Mouse (Mus musculus): Measurements from ENCODE around the gene Rtn4rl1. TPM values are rescaled to one million over a fixed set of nuclear protein-coding genes. Genes with fewer than 3 reads are reported as not detected.

Rtn4rl1 gene
- polyA plus RNA-seq, 1 experiment: 23.3 TPM

DNA sequence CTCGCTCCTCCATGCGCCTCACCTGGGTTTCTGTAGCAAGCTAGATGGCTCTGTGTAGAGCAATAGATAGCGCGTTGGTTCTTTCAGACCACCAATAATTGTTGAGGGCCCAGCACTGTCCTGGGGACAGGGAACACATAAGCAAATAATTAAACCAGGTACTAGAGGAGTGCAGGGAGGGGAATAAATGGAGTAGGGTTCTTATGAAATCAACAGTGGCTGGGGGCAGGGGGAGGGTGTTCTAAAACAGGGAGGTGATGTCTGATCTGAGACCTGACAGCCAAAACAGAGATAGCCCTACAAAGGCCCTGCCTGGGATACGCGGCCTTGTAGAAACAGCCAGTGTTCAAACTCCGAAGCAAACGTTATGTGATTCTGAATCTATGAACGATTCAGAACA is 56.0 kb downstream of the Rtn4rl1 start:
- DNase-seq (ENCODE audit: low spot score): no peak

DNA sequence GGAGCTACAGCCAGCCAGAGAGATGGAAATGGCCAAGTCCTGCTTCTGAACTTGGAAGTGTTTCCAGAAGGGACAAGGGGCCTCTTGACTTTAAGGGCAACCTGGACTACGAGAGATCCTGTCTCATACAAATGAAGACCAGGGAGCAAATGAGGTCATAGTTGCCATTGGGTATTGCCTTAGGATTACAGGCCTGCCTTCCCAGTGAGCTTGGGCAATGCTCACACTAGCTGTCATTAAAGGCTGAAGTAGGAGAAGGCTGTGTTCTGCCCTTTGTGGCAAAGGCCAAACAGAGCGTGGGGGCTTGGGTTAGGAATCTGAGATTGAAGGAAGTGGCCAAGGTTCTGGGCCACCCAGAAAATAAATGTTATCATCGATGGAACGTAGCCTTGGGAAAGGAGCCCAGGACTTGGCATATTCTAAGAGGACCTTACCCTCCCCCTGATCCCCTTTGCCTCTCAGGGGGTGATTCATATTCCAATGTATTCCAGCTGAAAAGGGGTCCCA is 57.5 kb downstream of the Rtn4rl1 start:
- DNase-seq (ENCODE audit: low spot score): no peak

DNA sequence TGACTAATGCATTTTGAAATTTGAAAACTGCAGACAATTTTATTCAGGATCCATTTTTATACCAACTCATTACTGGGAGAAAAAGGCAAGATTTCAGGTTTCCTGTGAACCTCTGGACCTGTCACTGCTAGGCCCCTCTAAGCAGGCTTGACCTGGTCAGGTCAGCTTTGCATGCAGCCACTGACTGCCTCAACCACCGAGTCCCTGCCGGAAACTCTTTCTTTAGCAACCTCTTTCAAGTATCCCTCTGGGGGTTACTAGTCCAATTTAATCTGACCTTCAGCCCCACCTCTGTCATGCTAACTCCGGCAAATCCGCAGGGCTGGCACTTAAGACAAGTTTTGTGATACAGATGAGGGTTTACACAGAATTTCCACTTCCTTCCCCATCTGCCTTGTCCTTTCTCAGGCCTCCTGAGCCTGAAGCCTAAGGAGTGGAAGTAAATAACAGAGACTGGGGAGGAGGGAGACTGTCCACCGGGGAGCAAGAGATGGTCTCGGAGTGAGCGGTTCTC is 58.0 kb downstream of the Rtn4rl1 start:
- DNase-seq (ENCODE audit: low spot score): no peak

DNA sequence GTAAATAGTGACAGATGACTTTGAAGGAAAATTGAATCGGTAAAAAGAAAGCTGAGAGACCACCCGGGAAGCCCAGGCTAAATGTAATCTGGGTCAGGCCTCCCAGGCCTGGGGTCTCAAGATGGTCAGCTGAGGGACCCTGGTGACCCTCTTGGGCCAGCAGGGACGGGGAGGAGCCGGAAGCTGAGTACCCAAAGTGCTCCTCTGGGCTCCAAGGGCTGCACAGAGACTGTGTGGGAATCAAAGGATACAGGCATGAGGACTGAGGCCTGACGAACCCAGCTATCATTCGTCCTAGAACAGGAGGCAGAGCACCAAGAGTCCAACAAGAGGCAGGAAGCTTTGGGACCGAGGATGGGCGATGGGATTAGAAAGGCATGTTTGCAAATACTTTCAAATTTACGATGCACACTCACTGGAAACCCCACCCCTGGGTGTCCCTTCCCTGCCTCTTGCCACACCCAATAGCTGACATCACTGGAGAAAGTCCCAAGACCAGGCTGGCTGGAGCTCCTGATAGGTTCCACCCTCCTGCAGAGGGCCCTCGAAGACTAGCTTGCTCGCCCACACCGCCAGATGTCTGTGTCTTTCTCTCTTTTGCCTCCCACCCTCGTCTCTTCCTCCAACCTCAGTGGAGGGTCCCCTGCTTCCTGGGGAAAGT is 60.8 kb downstream of the Rtn4rl1 start:
- no peak for DNase-seq (ENCODE audit: low spot score)

DNA sequence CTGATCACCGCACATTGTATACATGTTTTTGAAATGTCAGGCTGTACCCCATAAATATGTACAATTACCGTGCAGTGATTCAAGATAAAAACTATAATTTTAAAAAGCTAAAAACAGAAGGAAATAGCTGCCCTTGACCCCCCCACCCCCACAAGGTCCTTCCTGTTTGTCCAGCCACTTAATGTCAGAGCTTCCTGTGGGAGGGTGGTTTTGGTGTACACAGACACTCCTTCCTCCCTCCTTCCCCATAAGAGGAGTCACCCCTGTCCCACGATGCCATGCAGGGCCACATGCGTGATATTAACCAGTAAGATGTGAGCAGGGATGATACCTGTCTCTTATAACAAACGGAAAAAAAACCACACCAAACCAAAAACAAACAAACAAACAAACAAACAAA is 61.7 kb downstream of the Rtn4rl1 start:
- no peak for DNase-seq (ENCODE audit: low spot score)

DNA sequence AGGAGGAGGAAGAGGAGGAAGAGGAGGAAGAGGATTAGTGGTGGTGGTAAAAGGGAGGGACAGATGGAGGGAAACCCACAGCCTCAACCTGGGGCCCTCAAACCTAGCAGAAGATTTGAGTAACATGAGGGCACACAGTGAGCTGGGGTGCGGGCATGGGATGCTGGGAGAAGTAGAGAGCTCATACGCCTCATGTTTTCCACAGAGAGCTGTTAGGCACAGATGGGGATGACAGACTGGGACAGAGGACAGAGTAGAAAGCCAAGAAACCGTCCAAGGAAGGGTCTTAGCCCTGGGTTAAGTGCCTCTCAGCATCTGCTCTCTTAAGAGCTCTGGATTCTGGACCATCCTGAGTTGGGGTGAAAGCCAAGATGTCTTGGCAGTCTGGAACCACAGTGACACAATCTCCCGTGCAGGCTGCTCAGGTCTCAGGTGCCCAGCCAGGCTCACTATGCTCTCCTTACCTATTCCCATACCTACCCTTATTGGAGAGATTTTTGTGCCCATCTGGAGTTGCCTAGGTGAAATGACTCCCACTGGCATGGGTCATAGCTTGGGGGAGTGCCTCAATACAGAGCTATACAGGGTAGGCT is 63.6 kb downstream of the Rtn4rl1 start:
- DNase-seq (ENCODE audit: low spot score): no peak

DNA sequence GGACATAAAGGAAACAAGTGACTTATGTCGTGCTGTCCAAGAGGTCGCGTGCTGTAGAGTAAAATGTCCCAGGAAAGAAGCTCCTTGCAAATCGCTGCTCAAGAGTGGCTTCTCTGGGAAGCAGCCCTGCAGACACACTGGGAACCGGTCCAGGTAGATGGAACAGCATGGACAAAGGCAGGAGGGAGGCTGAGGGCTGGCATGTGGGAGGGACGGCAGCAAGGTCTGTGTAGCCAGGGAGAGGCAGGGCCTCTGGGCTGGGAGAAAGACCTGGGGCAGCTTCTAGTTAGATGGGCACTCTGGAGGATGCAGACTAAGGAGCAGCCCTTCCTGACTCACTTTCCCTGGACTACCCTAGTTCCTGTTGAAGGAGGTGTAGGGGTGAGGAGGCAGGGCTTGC is 65.8 kb downstream of the Rtn4rl1 start:
- no peak for DNase-seq (ENCODE audit: low spot score)

DNA sequence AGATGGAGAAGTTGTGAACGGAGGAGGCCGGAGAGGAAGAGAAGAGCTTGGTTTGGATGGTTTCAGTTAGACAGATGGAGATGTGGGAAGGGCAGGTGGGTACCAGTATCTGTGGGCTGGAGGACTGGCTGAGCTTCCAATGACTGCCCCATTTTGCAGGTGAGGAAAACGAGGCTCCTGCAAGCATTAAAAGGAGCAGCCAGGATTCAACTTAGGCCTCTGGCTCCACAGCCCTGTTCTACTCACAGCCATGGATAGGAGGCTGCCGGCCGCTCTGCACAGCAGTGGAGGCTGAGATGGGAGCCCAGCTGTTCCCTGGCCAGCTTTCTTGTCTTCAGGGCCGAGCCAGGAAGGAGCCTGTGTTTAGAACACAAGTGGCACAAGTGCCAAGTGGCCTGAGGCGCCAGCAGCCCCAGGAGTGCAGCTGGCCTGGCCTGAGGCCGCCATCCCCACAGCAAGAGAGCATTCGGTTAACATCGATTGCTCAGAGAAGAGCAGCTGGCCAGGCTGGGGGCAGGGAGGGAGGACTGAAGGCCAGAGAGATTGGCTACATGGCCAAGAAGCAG is 66.5 kb downstream of the Rtn4rl1 start:
- no peak for DNase-seq (ENCODE audit: low spot score)

DNA sequence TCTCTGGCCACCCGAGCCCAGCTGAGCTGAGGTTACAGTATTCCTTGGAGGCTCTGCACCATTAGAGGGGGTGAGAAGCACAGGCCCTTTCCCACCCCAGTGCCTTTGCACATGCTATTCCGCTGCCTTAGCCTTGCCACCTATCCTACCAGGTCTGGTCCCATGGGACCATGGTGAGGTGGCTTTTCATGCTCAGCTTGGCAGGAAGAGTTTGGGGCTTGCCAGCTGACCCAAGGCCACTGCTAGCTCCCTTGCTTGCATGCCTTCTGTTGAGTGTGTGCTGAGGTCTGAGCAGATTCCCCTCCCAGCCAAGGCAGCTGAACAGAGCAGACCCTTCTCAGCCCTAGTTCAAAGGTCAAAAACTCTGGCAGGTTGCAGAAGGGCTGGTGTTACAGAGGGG is 67.4 kb downstream of the Rtn4rl1 start:
- no peak for DNase-seq (ENCODE audit: low spot score)

DNA sequence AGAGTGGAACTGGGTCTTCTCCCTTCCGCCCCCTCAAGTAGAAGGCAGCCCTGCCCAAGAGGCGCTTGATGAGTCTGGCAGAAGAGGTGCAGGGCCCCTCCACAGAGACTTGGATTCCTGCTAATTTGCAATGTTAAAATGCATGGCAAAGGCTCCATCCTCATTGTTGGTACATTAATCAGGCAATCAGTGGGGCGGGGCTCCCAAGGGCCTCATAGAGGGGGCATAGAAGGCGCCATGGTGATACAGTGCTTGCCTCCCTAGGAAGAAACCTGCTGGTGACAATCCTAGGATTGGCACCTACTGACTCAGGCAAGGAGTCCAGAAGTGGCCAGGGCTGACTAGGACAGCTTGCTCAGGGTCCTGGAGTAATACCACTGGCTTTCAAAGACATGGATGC is 68.1 kb downstream of the Rtn4rl1 start:
- no peak for DNase-seq (ENCODE audit: low spot score)

DNA sequence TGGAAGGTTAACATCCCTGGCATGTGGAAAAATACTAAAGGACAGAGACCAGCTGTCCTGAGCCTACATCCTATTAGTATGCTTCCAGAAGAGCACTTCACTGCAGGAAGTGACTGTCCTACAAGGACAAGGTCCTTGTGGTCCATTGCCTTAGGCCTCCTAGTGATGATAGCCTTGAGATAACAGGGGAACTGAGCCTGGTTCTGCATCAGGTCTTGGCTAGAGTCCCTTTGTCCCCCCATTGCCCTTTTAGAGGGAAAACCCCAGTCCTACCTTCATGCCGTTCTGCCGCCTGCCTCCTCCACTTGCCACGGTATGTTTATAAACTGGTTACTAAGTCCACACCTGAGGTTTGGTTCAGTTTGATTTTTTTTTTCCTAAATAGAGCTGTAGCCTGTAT is 68.6 kb downstream of the Rtn4rl1 start:
- no peak for DNase-seq (ENCODE audit: low spot score)

DNA sequence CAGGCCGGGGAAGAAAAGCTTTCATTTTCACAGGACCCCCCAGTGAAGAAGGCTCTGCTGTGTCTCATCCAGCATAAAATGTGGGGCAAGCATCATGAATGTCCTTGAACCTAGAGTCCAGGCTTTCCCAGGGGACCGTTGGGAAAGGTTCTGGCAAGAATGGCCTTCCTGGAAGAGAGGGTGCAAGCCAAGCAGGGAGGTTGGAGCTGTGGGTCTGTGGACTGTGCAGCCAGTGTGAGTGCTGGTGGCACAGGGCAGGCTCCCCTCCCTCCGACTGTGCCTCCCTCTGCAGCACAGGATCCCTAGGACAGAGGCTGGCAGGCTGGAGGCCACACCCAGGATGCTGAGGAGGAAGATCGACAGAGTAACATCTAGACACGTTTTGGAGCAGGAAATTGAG is 69.2 kb downstream of the Rtn4rl1 start:
- no peak for DNase-seq (ENCODE audit: low spot score)

DNA sequence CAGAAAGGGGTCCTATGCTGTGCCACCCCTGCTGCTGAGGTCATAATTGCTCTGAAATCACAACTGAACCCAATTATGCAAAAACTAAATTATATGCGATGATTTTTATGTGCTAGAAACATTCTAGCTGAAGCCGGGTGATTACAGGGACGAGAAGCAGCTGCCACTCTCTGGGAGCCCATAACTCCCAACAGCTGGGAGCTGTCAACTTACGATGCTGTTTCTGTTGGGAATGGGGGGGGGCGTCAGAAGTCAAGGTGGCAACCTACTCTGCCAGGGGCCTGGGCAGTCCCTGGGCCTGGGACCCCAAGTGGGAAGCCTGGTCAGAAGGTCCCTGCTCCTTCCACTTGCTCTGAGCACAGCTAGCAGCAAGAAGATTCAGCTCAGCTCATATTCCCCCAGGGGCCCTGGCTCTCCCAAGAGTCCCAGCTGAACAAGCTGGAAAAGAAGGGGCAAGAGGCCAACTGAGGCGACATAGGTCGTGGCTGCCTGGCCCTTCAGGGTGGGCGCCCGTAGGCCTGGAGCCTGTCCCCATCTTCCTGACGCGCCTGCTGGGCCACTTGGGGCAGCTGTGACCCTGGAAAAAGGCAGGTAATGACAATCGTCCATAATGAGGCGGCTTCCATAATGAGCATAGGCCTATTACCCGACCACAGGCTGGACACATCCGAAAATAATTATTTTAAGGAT is 69.8 kb downstream of the Rtn4rl1 start:
- peak; percentile 17 for DNase-seq (ENCODE audit: low spot score)

DNA sequence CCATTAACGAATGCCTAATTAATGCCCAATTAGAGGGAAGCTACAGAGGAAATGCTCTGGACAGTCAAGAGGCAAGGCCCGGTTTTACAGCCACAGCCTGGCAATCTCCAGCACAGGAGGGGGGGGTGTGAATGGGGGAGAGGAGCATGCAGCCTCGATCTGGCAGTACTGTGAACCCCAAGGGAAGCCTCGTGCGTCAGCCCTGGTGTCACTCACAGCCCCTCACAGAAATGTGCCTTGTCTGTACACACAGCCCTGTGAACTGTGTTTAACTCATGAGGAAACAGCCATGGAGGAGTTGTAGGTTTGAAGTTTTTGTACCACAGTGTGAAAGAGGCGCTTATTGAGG is 70.4 kb downstream of the Rtn4rl1 start:
- DNase-seq (ENCODE audit: low spot score): peak; percentile 12

DNA sequence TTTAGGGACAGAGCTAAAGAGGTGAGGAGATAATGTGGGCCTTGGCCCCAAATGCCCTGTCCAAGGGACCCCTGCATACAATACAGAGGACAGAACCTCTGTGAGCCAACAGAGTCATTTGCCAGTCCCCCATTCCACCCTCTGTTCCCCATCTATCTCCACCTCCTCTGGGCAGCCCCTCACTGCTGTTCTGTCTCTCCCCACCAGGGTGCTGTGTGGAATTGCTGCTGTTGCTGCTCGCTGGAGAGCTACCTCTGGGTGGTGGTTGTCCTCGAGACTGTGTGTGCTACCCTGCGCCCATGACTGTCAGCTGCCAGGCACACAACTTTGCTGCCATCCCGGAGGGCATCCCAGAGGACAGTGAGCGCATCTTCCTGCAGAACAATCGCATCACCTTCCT is 71.0 kb downstream of the Rtn4rl1 start:
- peak; percentile 18 for DNase-seq (ENCODE audit: low spot score)

DNA sequence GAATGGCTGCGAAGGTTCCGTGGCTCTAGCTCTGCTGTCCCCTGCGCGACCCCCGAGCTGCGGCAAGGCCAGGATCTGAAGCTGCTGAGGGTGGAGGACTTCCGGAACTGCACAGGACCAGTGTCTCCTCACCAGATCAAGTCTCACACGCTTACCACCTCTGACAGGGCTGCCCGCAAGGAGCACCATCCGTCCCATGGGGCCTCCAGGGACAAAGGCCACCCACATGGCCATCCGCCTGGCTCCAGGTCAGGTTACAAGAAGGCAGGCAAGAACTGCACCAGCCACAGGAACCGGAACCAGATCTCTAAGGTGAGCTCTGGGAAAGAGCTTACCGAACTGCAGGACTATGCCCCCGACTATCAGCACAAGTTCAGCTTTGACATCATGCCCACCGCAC is 72.0 kb downstream of the Rtn4rl1 start:
- DNase-seq (ENCODE audit: low spot score): peak; percentile 20

DNA sequence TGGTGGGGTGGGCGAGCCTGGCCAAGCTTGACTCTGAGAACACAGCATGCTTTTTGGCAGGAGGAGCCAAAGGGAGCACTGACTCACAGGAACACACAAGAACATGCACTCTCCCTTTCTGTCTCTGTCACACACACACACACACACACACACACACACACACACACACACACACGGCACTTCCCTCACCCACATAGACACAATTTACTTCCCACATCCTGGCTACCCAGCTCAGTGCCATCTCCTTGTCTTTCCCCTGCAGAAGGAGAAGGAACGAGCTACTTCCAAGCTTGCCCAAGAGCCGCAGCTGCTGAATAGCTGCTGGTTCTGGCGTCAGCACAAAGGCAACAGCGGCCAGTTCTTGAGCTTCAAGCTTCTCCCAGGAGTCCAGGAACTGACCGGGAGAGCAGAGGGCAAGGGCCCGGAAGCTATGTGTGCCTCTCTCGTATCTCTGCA is 74.3 kb downstream of the Rtn4rl1 start:
- DNase-seq (ENCODE audit: low spot score): no peak

DNA sequence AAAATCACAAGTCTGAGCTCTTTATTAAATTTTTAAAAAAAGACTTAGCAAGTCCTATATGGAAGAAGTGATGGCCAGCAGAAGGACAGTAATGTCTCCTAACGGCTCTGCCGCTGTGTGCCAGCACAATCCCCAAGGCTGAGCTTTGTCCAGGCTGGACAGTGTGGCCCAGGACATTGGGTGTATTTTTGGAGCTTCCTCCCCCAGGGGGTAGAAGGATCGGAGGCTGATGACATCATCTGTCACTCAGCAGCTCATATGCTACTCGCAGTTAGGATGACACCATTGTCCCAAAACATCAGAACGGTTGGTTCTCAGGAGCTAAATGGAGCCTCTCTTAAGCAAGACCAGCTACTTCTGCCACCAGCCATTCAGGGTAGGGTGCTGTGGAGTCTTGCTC is 74.9 kb downstream of the Rtn4rl1 start:
- no peak for DNase-seq (ENCODE audit: low spot score)

DNA sequence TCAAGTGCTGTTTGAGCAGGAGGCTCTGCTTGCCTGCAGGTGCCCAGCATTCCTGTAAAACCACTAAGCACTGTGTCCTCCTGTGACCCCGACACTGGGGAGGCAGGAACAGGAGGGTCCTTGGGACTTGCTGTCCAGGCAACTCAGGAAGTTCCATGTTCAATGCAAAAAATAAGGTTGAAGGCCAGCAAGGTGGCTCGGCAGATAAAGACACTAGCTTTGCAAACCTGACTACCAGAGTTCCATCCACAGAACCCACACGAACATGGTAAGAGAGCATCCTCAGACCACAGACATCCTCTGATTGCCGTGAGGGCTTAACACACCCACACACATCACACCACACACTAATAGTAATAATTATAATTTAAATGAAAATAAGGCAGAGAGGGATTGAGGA is 75.6 kb downstream of the Rtn4rl1 start:
- DNase-seq (ENCODE audit: low spot score): no peak

DNA sequence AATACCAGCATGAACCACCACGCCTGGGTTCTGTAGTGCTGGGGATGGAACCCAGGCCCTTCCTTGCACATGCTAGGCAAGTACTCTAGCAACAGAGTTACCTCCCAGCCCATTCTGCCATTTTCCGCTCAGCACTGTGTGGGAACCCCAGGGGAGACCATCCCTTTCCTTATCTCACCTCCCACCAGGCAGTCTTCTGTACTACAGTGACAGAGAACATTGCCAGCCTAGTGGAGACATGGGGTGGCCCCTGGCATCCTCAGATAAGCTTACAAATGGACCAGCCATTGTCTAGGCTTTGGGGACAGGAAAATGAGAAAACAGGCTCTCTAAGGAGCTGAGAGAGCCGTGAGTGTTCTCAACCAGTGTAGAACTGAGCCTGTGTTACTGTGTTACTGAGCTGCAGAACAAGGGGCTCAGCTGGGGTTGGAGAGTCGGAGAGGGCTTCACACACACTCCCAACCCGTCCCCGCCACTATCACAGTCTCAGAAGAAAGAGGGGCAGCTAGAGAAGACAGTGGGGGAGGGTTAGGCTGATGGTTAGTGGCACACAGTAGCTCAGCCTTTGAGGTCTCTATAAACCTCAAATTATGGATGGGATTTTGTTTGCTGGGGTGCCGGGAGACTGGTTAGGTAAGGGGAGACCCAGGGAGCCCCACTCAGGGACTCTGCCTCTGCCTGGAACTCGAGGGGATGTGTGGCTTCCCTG is 76.8 kb downstream of the Rtn4rl1 start:
- no peak for DNase-seq (ENCODE audit: low spot score)

DNA sequence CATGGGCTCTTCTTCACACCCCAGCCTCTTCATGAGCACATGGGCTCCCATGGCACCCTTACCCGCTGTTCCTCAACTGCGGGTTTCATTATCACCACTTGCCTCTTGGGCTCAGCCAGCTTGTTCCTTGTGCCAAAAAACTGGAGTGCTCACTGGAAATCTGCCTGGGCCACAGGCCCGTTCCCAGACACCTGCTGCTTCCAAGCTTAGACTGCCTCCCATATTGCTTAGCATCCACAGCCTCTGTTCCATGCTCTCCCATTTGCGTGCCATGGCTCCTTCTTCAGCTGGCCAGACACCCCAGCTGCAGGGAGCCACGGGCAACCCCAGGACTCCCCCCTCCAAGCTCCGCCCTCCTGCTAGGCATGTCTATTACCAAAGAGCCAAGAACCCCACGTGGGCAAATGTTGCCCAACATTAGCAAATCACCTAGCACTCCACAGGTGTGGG is 77.4 kb downstream of the Rtn4rl1 start:
- DNase-seq (ENCODE audit: low spot score): no peak

DNA sequence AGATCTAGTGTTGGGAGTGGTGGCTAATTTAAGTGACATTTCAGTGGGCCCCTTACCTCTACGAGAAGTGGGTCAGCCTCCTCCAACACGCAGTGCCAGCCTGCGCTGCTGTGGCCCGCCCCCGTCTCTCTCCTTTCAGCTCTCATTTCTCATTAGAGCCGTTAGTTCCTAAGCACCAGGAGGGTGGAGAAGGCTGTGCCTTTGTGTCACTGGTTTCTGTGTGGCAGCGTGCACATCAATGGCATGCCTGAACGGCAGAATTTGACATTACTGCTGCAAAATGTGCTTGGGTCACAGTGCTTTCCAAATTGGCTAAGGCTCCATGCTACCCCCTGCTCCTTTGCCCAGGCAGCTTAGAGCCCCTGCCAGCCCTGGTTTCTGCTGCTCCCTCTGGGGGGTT is 79.9 kb downstream of the Rtn4rl1 start:
- no peak for DNase-seq (ENCODE audit: low spot score)
